Mouse (Mus musculus) erythroblast, embryonic 14.5 days (primary cell): ENCODE measurements around the gene Nek8.

Experiments
- GATA1 ChIP-seq: IDR thresholded peaks from 2 replicates; pipeline ENCODE4 v1.6.1; 2012; ENCODE audit warnings: low read length, inconsistent platforms, mixed read lengths
- TAL1 ChIP-seq: IDR thresholded peaks from 3 replicates; pipeline ENCODE4 v1.6.1; 2012; ENCODE audit warnings: low read length, inconsistent platforms, mixed read lengths

DNA sequence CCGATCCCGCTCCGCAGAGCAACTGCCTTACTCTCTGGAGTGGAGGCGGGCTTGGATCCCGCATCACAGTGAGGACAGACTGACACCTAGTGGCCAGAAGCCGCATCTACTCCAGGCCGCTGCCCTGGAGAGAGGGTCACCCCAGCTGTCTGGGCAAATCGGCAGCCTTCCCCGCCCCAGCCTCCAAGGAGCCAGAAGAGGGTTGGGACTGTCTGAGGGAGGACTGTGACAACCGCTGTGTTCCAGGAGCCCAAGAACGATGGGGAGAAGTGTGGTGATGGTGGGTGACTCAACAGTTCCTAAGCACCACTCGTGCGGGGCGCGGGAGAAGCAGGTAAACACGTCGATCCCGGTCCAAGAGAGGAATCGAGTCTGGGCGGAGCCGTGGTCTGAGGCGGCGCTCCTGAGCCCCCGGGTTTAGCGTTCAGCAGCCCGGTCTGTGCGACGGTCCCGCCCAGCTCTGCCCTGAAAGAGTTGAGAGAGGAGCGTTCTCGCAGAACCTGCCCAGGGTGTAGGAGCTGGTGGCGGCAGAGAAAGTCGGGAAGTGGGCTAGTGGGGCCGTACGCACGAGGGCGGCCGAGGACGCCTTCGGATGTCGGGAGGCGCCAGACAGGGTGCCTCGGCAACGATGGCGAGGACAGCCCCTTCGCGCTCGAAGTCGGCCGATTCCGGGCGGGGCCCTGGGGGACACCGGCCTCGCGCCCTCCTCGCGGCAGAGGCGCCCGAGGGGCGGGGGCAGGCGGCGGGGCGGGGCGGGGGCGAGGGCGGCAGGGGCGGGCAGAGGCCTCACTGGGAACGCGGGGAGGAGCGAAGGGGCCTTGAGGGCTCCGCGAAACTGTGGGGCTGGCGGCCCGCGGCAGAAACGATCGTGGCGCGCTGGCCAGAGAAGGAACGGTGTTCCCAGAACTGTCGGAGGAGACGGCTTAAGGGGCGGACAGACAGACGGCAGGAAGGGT is 1.7 kb upstream of the Nek8 start:
- no peak for TF ChIP-seq GATA1
- no peak for TF ChIP-seq TAL1
